In the genomic region with DNA sequence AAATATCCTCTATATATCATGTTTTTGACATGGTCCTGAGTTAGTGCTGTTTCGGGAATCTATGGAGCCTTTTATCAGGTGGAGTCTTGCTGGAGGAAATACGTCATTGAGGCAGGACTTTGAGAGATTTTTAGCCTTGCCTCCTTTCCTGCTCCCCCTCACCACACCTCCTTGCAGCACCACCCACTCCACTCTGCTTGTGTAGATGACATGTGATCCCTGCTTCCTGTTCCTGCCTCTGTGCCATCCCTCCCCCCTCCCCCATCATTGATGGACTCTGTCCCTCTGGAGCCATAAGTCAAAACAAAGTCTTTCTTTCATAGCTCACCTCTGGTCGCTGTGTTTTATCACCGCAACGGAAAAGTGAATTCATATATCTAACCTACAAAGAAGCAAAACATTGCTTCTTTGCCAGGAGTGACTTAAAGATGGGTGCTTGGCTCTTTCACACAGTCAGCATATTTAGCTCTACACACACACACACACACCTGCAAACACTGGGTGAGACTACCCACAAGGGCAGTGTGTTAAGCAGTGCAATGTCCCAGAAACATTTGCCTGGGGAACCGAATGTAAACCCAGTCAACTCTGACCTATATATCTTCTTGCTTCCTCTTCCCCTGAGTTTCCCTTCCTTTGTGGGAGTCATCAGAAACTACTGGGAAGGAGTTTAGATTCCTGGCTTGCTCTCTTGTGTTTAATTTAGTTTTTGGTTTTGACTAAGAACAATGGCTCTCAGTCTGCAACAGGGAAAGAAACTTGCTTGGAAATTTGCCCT, we compare ENCODE assay signal across 16 mouse cellular contexts.
A peak's percentile ranks its signal among the peaks of the same experiment; 100 is the strongest.
DNase-seq lines count a peak whose midpoint lies in the region; ATAC-seq and TF ChIP-seq lines count a peak whose summit lies in the region.
"Had no signal": no experiment of that assay in that cellular context is flagged by ENCODE, and none has a peak within 500 bp of the region (broad histone marks: within the 10 kb centered on the region; RNA-seq: fewer than 3 reads in every experiment).

No protein-coding gene starts in this region.

- H3K9me3 ChIP-seq in heart, postnatal 0 days (replicated peaks; ENCODE audit: control insufficient read depth, low read length): no peaks in the 10 kb centered on the region
- no peaks in the 10 kb centered on the region for H3K9me3 ChIP-seq in heart, embryonic 11.5 days (replicated peaks; ENCODE audit: control insufficient read depth, low read length)
- H3K9me3 ChIP-seq in liver, embryonic 11.5 days (ENCODE audit: control insufficient read depth, low read length): no peaks in the 10 kb centered on the region
- H3K9me3 ChIP-seq: embryonic facial prominence, embryonic 12.5 days; forebrain, embryonic 10.5 days; hindbrain, embryonic 10.5 days; liver, embryonic 15.5 days had no signal

- no peak for TF ChIP-seq CTCF in heart, postnatal 0 days (IDR thresholded peaks at IDR 0.05; ENCODE audit: low read depth)
- no peak for TF ChIP-seq CTCF in liver, adult 2 months (IDR thresholded peaks at IDR 0.05; ENCODE audit: low read depth, low read length)

- DNase-seq in heart, postnatal 0 days (ENCODE audit: low spot score): no peak
- peak; percentile 20 for DNase-seq in liver, adult 2 months (ENCODE audit: extremely low read depth, low read depth, low spot score)
- DNase-seq in liver, embryonic 11.5 days (ENCODE audit: low spot score): no peak
- peak; percentile 2 for DNase-seq in NIH3T3 (ENCODE audit: low read depth)
- DNase-seq in cerebellum, adult 11-12 months: no peak
- DNase-seq: cerebellum, adult 9-11 months; gastrocnemius, postnatal 36 days; kidney, adult 2 months; right cerebral cortex, postnatal 25 days had no signal

- 71% methylated on average over 6 of the region's 6 CpGs for WGBS in heart, postnatal 0 days
- 73% methylated on average over 6 of the region's 6 CpGs for WGBS in heart, embryonic 11.5 days (ENCODE audit: insufficient replicate concordance)
- WGBS in liver, adult 2 months: 70% methylated on average over 6 of the region's 6 CpGs
- 73% methylated on average over 6 of the region's 6 CpGs for WGBS in liver, embryonic 11.5 days
- 97% methylated on average over 5 of the region's 6 CpGs for WGBS in macrophage (ENCODE audit: missing documents)

- H3K36me3 ChIP-seq in heart, postnatal 0 days (replicated peaks; ENCODE audit: control insufficient read depth, insufficient read depth, low read length): no peaks in the 10 kb centered on the region
- no peaks in the 10 kb centered on the region for H3K36me3 ChIP-seq in heart, embryonic 11.5 days (ENCODE audit: control insufficient read depth, insufficient read depth, low read length)
- no peaks in the 10 kb centered on the region for H3K36me3 ChIP-seq in liver, adult 2 months (ENCODE audit: control insufficient read depth, insufficient read depth, low read length)
- no peaks in the 10 kb centered on the region for H3K36me3 ChIP-seq in liver, embryonic 11.5 days (ENCODE audit: control insufficient read depth, insufficient read depth, low read length)
- no peaks in the 10 kb centered on the region for H3K36me3 ChIP-seq in macrophage (ENCODE audit: inconsistent target)
- H3K36me3 ChIP-seq: embryonic facial prominence, embryonic 12.5 days; forebrain, embryonic 10.5 days; hindbrain, embryonic 10.5 days; liver, embryonic 15.5 days had no signal

- no peak overlapping the region for H3K4me2 ChIP-seq in heart, postnatal 0 days (ENCODE audit: low read depth, low read length)
- no peak overlapping the region for H3K4me2 ChIP-seq in heart, embryonic 11.5 days
- no peak overlapping the region for H3K4me2 ChIP-seq in liver, embryonic 11.5 days
- H3K4me2 ChIP-seq: embryonic facial prominence, embryonic 12.5 days; liver, embryonic 15.5 days had no signal

- no peaks in the 10 kb centered on the region for H3K79me2 ChIP-seq in liver, adult 2 months (ENCODE audit: control insufficient read depth, insufficient read depth, low read length)
- H3K79me2 ChIP-seq in macrophage (ENCODE audit: inconsistent target): no peaks in the 10 kb centered on the region

- TF ChIP-seq POLR2A in liver, adult 2 months (IDR thresholded peaks at IDR 0.05; ENCODE audit: extremely low read depth, insufficient read depth, low read length): no peak

- H3K27ac ChIP-seq in heart, postnatal 0 days (ENCODE audit: low read depth): peak overlapping the region; percentile 23; the same call in 1 of the 2 replicates
- H3K27ac ChIP-seq in heart, embryonic 11.5 days (ENCODE audit: low read depth, low read length): no peak overlapping the region
- 0 out of 2 replicates have a peak overlapping the region, but pooled peaks have one; percentile 34 for H3K27ac ChIP-seq in liver, adult 2 months (replicated peaks; ENCODE audit: insufficient read depth, low read depth, low read length)
- H3K27ac ChIP-seq in liver, embryonic 11.5 days (ENCODE audit: low read depth, low read length): no peak overlapping the region
- H3K27ac ChIP-seq in macrophage: peak overlapping the region; percentile 49
- H3K27ac ChIP-seq: embryonic facial prominence, embryonic 12.5 days; forebrain, embryonic 10.5 days; hindbrain, embryonic 10.5 days; liver, embryonic 15.5 days had no signal

- no peak overlapping the region for H3K4me3 ChIP-seq in heart, postnatal 0 days (ENCODE audit: low read depth, low read length)
- no peak overlapping the region for H3K4me3 ChIP-seq in heart, embryonic 11.5 days (ENCODE audit: low read depth, low read length)
- H3K4me3 ChIP-seq in liver, adult 2 months (ENCODE audit: insufficient read depth, low read depth, low read length): no peak overlapping the region
- no peak overlapping the region for H3K4me3 ChIP-seq in liver, embryonic 11.5 days (ENCODE audit: low read depth, low read length)
- H3K4me3 ChIP-seq in macrophage (ENCODE audit: inconsistent target): no peak overlapping the region
- H3K4me3 ChIP-seq: embryonic facial prominence, embryonic 12.5 days; forebrain, embryonic 10.5 days; hindbrain, embryonic 10.5 days; liver, embryonic 15.5 days had no signal

- H3K9ac ChIP-seq in heart, postnatal 0 days (replicated peaks; ENCODE audit: low read depth, low read length): no peak overlapping the region
- H3K9ac ChIP-seq in heart, embryonic 11.5 days (ENCODE audit: low read depth, low read length): no peak overlapping the region
- no peak overlapping the region for H3K9ac ChIP-seq in liver, adult 2 months (ENCODE audit: low read depth, low read length)
- no peak overlapping the region for H3K9ac ChIP-seq in liver, embryonic 11.5 days (ENCODE audit: low read depth, low read length)
- H3K9ac ChIP-seq: embryonic facial prominence, embryonic 12.5 days; liver, embryonic 15.5 days had no signal

- no peaks in the 10 kb centered on the region for H3K27me3 ChIP-seq in heart, postnatal 0 days (ENCODE audit: control insufficient read depth, insufficient read depth, low read length)
- no peaks in the 10 kb centered on the region for H3K27me3 ChIP-seq in heart, embryonic 11.5 days (ENCODE audit: control insufficient read depth, insufficient read depth, low read length)
- peaks cover 21% of the 10 kb centered on the region for H3K27me3 ChIP-seq in liver, adult 2 months (ENCODE audit: control insufficient read depth, insufficient read depth, low read length)
- peaks cover 45% of the 10 kb centered on the region for H3K27me3 ChIP-seq in liver, embryonic 11.5 days (replicated peaks; ENCODE audit: control insufficient read depth, insufficient read depth, low read length)
- H3K27me3 ChIP-seq: embryonic facial prominence, embryonic 12.5 days had no signal

- TF ChIP-seq EP300 in heart, postnatal 0 days (IDR thresholded peaks at IDR 0.05; ENCODE audit: low read depth): no peak

- ATAC-seq in heart, postnatal 0 days (ENCODE audit: insufficient read depth, low read depth): no peak
- no peak for ATAC-seq in heart, embryonic 11.5 days (replicated peaks; ENCODE audit: insufficient number of reproducible peaks, low FRiP score, low TSS enrichment)
- ATAC-seq in liver, embryonic 11.5 days (replicated peaks; ENCODE audit: low FRiP score): no peak
- ATAC-seq: activated CD4-positive, CD25-positive, alpha-beta regulatory T cell, adult 4 months had no signal

- no peaks in the 10 kb centered on the region for H3K4me1 ChIP-seq in heart, postnatal 0 days (ENCODE audit: control insufficient read depth, insufficient read depth)
- no peaks in the 10 kb centered on the region for H3K4me1 ChIP-seq in heart, embryonic 11.5 days (ENCODE audit: control insufficient read depth, insufficient read depth, low read length)
- H3K4me1 ChIP-seq in liver, adult 2 months (ENCODE audit: control insufficient read depth, insufficient read depth, low read length): no peaks in the 10 kb centered on the region
- no peaks in the 10 kb centered on the region for H3K4me1 ChIP-seq in liver, embryonic 11.5 days (replicated peaks; ENCODE audit: control insufficient read depth, insufficient read depth, low read length)
- H3K4me1 ChIP-seq: liver, embryonic 15.5 days had no signal

Comparison
In these comparisons a context has a peak if more than half of its experiments do, and no peak if none do; other contexts are left out.
1. DNase-seq: peak in liver, adult 2 months (single experiment) and NIH3T3 (single experiment); none in heart, postnatal 0 days (single experiment), liver, embryonic 11.5 days (single experiment) and cerebellum, adult 11-12 months (single experiment).
2. H3K27ac ChIP-seq: peak in heart, postnatal 0 days (single experiment), liver, adult 2 months (single experiment) and macrophage (single experiment); none in heart, embryonic 11.5 days (single experiment) and liver, embryonic 11.5 days (single experiment).